Mouse (Mus musculus): ENCODE measurements around the gene Tomm40l.
A peak's percentile ranks its signal among the peaks of the same experiment; 100 is the strongest.

Gene Tomm40l

GRCm38 (mm10) chr1:171222238-171223155, at the start of gene Tomm40l:
TSS of gene Tomm40l (minus strand) at chr1:171222514.
- DNase-seq (ENCODE audit: low spot score in 2 of 2) = peak; percentile 96 to 97

- DNase-seq (ENCODE audit: low spot score in 2 of 2) = no peak
These were observed 49.8 kb upstream of the Tomm40l start for GRCm38 (mm10) chr1:171272086-171272485.

- DNase-seq (ENCODE audit: low spot score in 2 of 2) = no peak
These were observed 49.3 kb upstream of the Tomm40l start for GRCm38 (mm10) chr1:171271622-171272021.

GRCm38 (mm10) chr1:171271196-171271595, 48.9 kb upstream of the Tomm40l start:
- no peak for DNase-seq (ENCODE audit: low spot score in 2 of 2)

GRCm38 (mm10) chr1:171270573-171270900, 48.2 kb upstream of the Tomm40l start:
- no peak for DNase-seq (ENCODE audit: low spot score in 2 of 2)

- peak; percentile 89 to 93 for DNase-seq (ENCODE audit: low spot score in 2 of 2)
These were observed 47.7 kb upstream of the Tomm40l start, which contains the start of gene B4galt3 for GRCm38 (mm10) chr1:171269848-171270572. TSS of gene B4galt3 (plus strand) at chr1:171270328.

- DNase-seq (ENCODE audit: low spot score in 2 of 2) = no peak
These were observed 46.0 kb upstream of the Tomm40l start for GRCm38 (mm10) chr1:171268341-171268740.

- no peak for DNase-seq (ENCODE audit: low spot score in 2 of 2)
These were observed 43.8 kb upstream of the Tomm40l start for GRCm38 (mm10) chr1:171265971-171266744.

- DNase-seq (ENCODE audit: low spot score in 2 of 2) = no peak
These were observed 41.5 kb upstream of the Tomm40l start for GRCm38 (mm10) chr1:171263666-171264461.

GRCm38 (mm10) chr1:171263185-171263611, 40.9 kb upstream of the Tomm40l start:
- no peak for DNase-seq (ENCODE audit: low spot score in 2 of 2)

GRCm38 (mm10) chr1:171262594-171263130, 40.3 kb upstream of the Tomm40l start:
- DNase-seq (ENCODE audit: low spot score in 2 of 2) = no peak

GRCm38 (mm10) chr1:171260316-171260715, 38.0 kb upstream of the Tomm40l start:
- DNase-seq (ENCODE audit: low spot score in 2 of 2) = no peak

- DNase-seq (ENCODE audit: low spot score in 2 of 2) = no peak
These were observed 36.6 kb upstream of the Tomm40l start for GRCm38 (mm10) chr1:171258921-171259320.

GRCm38 (mm10) chr1:171257781-171258180, 35.5 kb upstream of the Tomm40l start:
- DNase-seq (ENCODE audit: low spot score in 2 of 2) = no peak

- peak; percentile 50 to 69 for DNase-seq (ENCODE audit: low spot score in 2 of 2)
These were observed 34.7 kb upstream of the Tomm40l start for GRCm38 (mm10) chr1:171256937-171257548.

- no peak for DNase-seq (ENCODE audit: low spot score in 2 of 2)
These were observed 33.9 kb upstream of the Tomm40l start for GRCm38 (mm10) chr1:171256095-171256818.

- no peak for DNase-seq (ENCODE audit: low spot score in 2 of 2)
These were observed 30.1 kb upstream of the Tomm40l start for GRCm38 (mm10) chr1:171252415-171252814.

- DNase-seq (ENCODE audit: low spot score in 2 of 2) = no peak
These were observed 29.4 kb upstream of the Tomm40l start for GRCm38 (mm10) chr1:171251594-171252324.

Data from natural killer cell, adult 2 months (primary cell).